Mouse (Mus musculus) CH12.LX (cell line): ENCODE results near the gene Znhit3. TPM values are rescaled to one million over a fixed set of nuclear protein-coding genes. Genes with fewer than 3 reads are reported as not detected.

Source experiments
- DNase-seq: peaks from one replicate; pipeline ENCODE4 v3.0.0-alpha.2; 2013; ENCODE audit errors: extremely low read depth
- H3K27ac ChIP-seq: 2 replicates; pipeline ENCODE4 v1.5.1; 2012; ENCODE audit warnings: low read depth, mild to moderate bottlenecking, control low read depth, moderate library complexity; ENCODE audit not compliant: insufficient read depth
- H3K27me3 ChIP-seq: replicated peaks from 2 replicates; pipeline ENCODE3; 2012; ENCODE audit warnings: inconsistent platforms
- H3K36me3 ChIP-seq, 2 experiments: replicated peaks in 1 of 2; 2 replicates each; pipeline versions ENCODE3 to v1.6.1; 2012; ENCODE audit warnings: inconsistent platforms in 1 of 2, low read length in 1 of 2, mild to moderate bottlenecking in 1 of 2, mixed read lengths in 1 of 2, moderate library complexity in 1 of 2; ENCODE audit not compliant: control insufficient read depth in 1 of 2, insufficient read depth in 1 of 2
- H3K4me1 ChIP-seq, 2 experiments: 2 replicates each; pipeline ENCODE4 v1.6.1; 2012; ENCODE audit warnings: inconsistent platforms in 1 of 2, moderate library complexity in 1 of 2; ENCODE audit not compliant: insufficient read depth in 2 of 2, control insufficient read depth in 1 of 2
- H3K4me2 ChIP-seq: 2 replicates; pipeline ENCODE4 v1.6.1; 2012; ENCODE audit warnings: low read depth, mild to moderate bottlenecking, control low read depth; ENCODE audit not compliant: poor library complexity, insufficient read depth, severe bottlenecking
- H3K4me3 ChIP-seq, 3 experiments: fragments of 150-350 bp in 1 of 3; sonication (generic) in 1 of 3; replicated peaks in 1 of 3; 2 replicates each; pipeline versions ENCODE3 to v1.5.1; 2011 to 2012; ENCODE audit warnings: low read depth in 2 of 3, low read length in 2 of 3, mild to moderate bottlenecking in 2 of 3, moderate library complexity in 2 of 3, control low read depth in 1 of 3, improper control_type of control experiment in 1 of 3, inconsistent platforms in 1 of 3, mixed read lengths in 1 of 3; ENCODE audit not compliant: poor library complexity in 1 of 3
- H3K79me2 ChIP-seq: replicated peaks from 2 replicates; pipeline ENCODE4 v1.6.1; 2012; ENCODE audit warnings: mild to moderate bottlenecking, moderate library complexity; ENCODE audit not compliant: control insufficient read depth, poor library complexity, insufficient read depth, severe bottlenecking; ENCODE audit errors: extremely low read depth
- H3K9ac ChIP-seq: 2 replicates; pipeline ENCODE4 v1.6.1; 2012; ENCODE audit warnings: low read depth, mild to moderate bottlenecking, control low read depth, moderate library complexity; ENCODE audit not compliant: insufficient read depth
- H3K9me3 ChIP-seq: replicated peaks from 2 replicates; pipeline ENCODE3; 2012; ENCODE audit warnings: low read length, inconsistent platforms, mixed read lengths
- BHLHE40 ChIP-seq: IDR thresholded peaks from 2 replicates; pipeline ENCODE4 v1.6.1; 2011; ENCODE audit warnings: mild to moderate bottlenecking, low read depth, low read length, improper control_type of control experiment
- CHD2 ChIP-seq: IDR thresholded peaks from 2 replicates; pipeline ENCODE4 v1.6.1; 2011; ENCODE audit warnings: low read length, improper control_type of control experiment
- CTCF ChIP-seq, 2 experiments: IDR thresholded peaks in 1 of 2; conservative IDR thresholded peaks in 1 of 2; 2 replicates each; pipeline ENCODE4 v1.5.1; 2011 to 2012; ENCODE audit warnings: low read depth in 2 of 2, low read length in 2 of 2, improper control_type of control experiment in 1 of 2, inconsistent platforms in 1 of 2, mild to moderate bottlenecking in 1 of 2, moderate library complexity in 1 of 2
- E2F4 ChIP-seq: IDR thresholded peaks from 2 replicates; pipeline ENCODE4 v1.6.1; 2011; ENCODE audit warnings: low read depth, low read length, improper control_type of control experiment; ENCODE audit not compliant: insufficient replicate concordance
- ELF1 ChIP-seq: IDR thresholded peaks from 2 replicates; pipeline ENCODE4 v1.6.1; 2014; ENCODE audit warnings: low read depth, mild to moderate bottlenecking, inconsistent platforms, low read length, improper control_type of control experiment
- EP300 ChIP-seq: IDR thresholded peaks from 2 replicates; pipeline ENCODE4 v1.6.1; 2011; ENCODE audit warnings: low read length, improper control_type of control experiment
- IRF4 ChIP-seq: IDR thresholded peaks from 2 replicates; pipeline ENCODE4 v1.6.1; 2014; ENCODE audit warnings: low read depth, mild to moderate bottlenecking, inconsistent platforms, low read length, improper control_type of control experiment
- JUN ChIP-seq: IDR thresholded peaks from 2 replicates; pipeline ENCODE4 v1.6.1; 2011; ENCODE audit warnings: low read depth, mild to moderate bottlenecking, low read length, improper control_type of control experiment, moderate library complexity; ENCODE audit not compliant: insufficient read depth
- JUND ChIP-seq: conservative IDR thresholded peaks from 2 replicates; pipeline ENCODE4 v1.6.1; 2011; ENCODE audit warnings: low read depth, low read length, improper control_type of control experiment
- KAT2A ChIP-seq: IDR thresholded peaks from 2 replicates; pipeline ENCODE4 v1.6.1; 2012; ENCODE audit warnings: low read length, improper control_type of control experiment, inconsistent platforms; ENCODE audit not compliant: insufficient replicate concordance
- MAFK ChIP-seq: IDR thresholded peaks from 2 replicates; pipeline ENCODE4 v1.6.1; 2011; ENCODE audit warnings: low read length, improper control_type of control experiment; ENCODE audit not compliant: insufficient replicate concordance
- MAZ ChIP-seq: IDR thresholded peaks from 2 replicates; pipeline ENCODE4 v1.6.1; 2012; ENCODE audit warnings: low read depth, mild to moderate bottlenecking, inconsistent platforms, low read length, improper control_type of control experiment, moderate library complexity
- MXI1 ChIP-seq: IDR thresholded peaks from 2 replicates; pipeline ENCODE4 v1.6.1; 2011; ENCODE audit warnings: mild to moderate bottlenecking, low read depth, low read length, improper control_type of control experiment
- MYC ChIP-seq: IDR thresholded peaks from 2 replicates; pipeline ENCODE4 v1.6.1; 2011; ENCODE audit warnings: low read depth, mild to moderate bottlenecking, improper control_type of control experiment, low read length
- NELFE ChIP-seq: IDR thresholded peaks from 2 replicates; pipeline ENCODE4 v1.6.1; 2011; ENCODE audit warnings: low read depth, low read length, improper control_type of control experiment
- NRF1 ChIP-seq: IDR thresholded peaks from 2 replicates; pipeline ENCODE4 v1.6.1; 2014; ENCODE audit warnings: low read depth, mild to moderate bottlenecking, inconsistent platforms, low read length, improper control_type of control experiment, moderate library complexity
- PAX5 ChIP-seq: IDR thresholded peaks from 2 replicates; pipeline ENCODE4 v1.6.1; 2012; ENCODE audit warnings: low read length, inconsistent platforms, mixed read lengths
- POLR2AphosphoS2 ChIP-seq: IDR thresholded peaks from 2 replicates; pipeline ENCODE4 v1.6.1; 2011; ENCODE audit warnings: low read depth, low read length, improper control_type of control experiment
- SIN3A ChIP-seq: IDR thresholded peaks from 2 replicates; pipeline ENCODE4 v1.6.1; 2012; ENCODE audit warnings: low read length, improper control_type of control experiment, inconsistent platforms
- SMC3 ChIP-seq: IDR thresholded peaks from 2 replicates; pipeline ENCODE4 v1.6.1; 2011; ENCODE audit warnings: low read depth, low read length, improper control_type of control experiment
- TBP ChIP-seq: conservative IDR thresholded peaks from 2 replicates; pipeline ENCODE4 v1.6.1; 2011; ENCODE audit warnings: low read depth, low read length, improper control_type of control experiment
- TCF12 ChIP-seq: IDR thresholded peaks from 2 replicates; pipeline ENCODE4 v1.6.1; 2014; ENCODE audit warnings: low read depth, mild to moderate bottlenecking, inconsistent platforms, low read length, improper control_type of control experiment
- UBTF ChIP-seq: IDR thresholded peaks from 2 replicates; pipeline ENCODE4 v1.6.1; 2012; ENCODE audit warnings: low read depth, mild to moderate bottlenecking, inconsistent platforms, low read length, improper control_type of control experiment, moderate library complexity
- USF1 ChIP-seq: IDR thresholded peaks from 2 replicates; pipeline ENCODE4 v1.6.1; 2014; ENCODE audit warnings: low read depth, mild to moderate bottlenecking, inconsistent platforms, low read length, improper control_type of control experiment
- ZC3H11A ChIP-seq: IDR thresholded peaks from 2 replicates; pipeline ENCODE4 v1.6.1; 2012; ENCODE audit warnings: low read depth, mild to moderate bottlenecking, inconsistent platforms, low read length, improper control_type of control experiment
- dilution Hi-C: fragments of 300-500 bp; cut with MboI; formaldehyde crosslinking; loops from 2 replicates; pipeline ENCODE4 v1.14.3; 2020; ENCODE audit warnings: low sequenced_read_pairs; ENCODE audit not compliant: extremely low pct_unique_long_range_greater_than_20kb, extremely low pct_ligation_motif_present
- in situ Hi-C: fragments of 300-500 bp; cut with MboI; formaldehyde crosslinking; loops from 3 replicates; pipeline ENCODE4 v1.14.3; 2019; ENCODE audit warnings: low sequenced_read_pairs, low pct_ligation_motif_present, low pct_unique_long_range_greater_than_20kb, mixed read lengths
- polyA plus RNA-seq: library from polyadenylated mRNA; unstranded; fragments of >175 nt; gene quantifications from 2 replicates; pipeline ENCODE4 v1.2.1, GENCODE M21; 2012; ENCODE audit warnings: low read depth; ENCODE audit not compliant: insufficient read length
- total RNA-seq, 2 experiments: library from RNA; depleted of rRNA; stranded (reverse); fragments of 300-350 nt in 1 of 2; fragments of >200 nt in 1 of 2; gene quantifications; 2 replicates each; pipeline ENCODE4 v1.2.3; 2012 to 2014

The Znhit3 gene
- total and polyA plus RNA-seq, 3 experiments: 59.3 to 130 (median 62.9) TPM

- DNase-seq: no peak
- Histone ChIP-seq H3K36me3 (no peaks in the 10 kb centered on the region), H3K79me2 (no peaks in the 10 kb centered on the region), H3K4me1 (no peaks in the 10 kb centered on the region), H3K4me3 (no peak overlapping the region)
- in situ Hi-C loops: no loop called here
- no peak for TF ChIP-seq MXI1
- no peak for TF ChIP-seq MAFK
- TF ChIP-seq UBTF: no peak
- no peak for TF ChIP-seq POLR2AphosphoS2
- TF ChIP-seq JUN: no peak
- TF ChIP-seq MAZ: no peak
- TF ChIP-seq JUND: no peak
- TF ChIP-seq TBP: no peak
- no peak for TF ChIP-seq PAX5
- no peak for TF ChIP-seq EP300
- no peak for TF ChIP-seq CHD2
- TF ChIP-seq KAT2A: no peak
- no peak for TF ChIP-seq ZC3H11A
- TF ChIP-seq CTCF (conservative IDR thresholded peaks at IDR 0.05 in 1 of 2, IDR thresholded peaks at IDR 0.05 in 1 of 2; ENCODE audit: low read depth in 2 of 2, low read length in 2 of 2): no peak
- TF ChIP-seq SMC3: no peak
- no peak for TF ChIP-seq USF1
- no peak for TF ChIP-seq TCF12
- TF ChIP-seq NELFE: no peak
- TF ChIP-seq E2F4: no peak
- TF ChIP-seq, all 38 proteins: peak for 0
- H3K27me3 ChIP-seq: peaks cover 82% of the 10 kb centered on the region
- no peak overlapping the region for H3K9ac ChIP-seq
- dilution Hi-C loops: no loop called here
- H3K27ac ChIP-seq: no peak overlapping the region
- no peaks in the 10 kb centered on the region for H3K9me3 ChIP-seq
- H3K4me2 ChIP-seq: no peak overlapping the region
Measured at GRCm38 (mm10) chr11:84932261-84932660, 16.1 kb upstream of the Znhit3 start.

GRCm38 (mm10) chr11:84920981-84921380 lies 4.8 kb upstream of the Znhit3 start:
- 0 out of 2 replicates have a peak, but pooled peaks cover 2% of the 10 kb centered on the region for H3K79me2 ChIP-seq
- no peak overlapping the region for H3K27ac ChIP-seq
- no peaks in the 10 kb centered on the region for H3K9me3 ChIP-seq
- H3K4me2 ChIP-seq: no peak overlapping the region
- H3K4me1 ChIP-seq: peaks cover 8 to 18% of the 10 kb centered on the region in 2 experiments; a peak in 3 of 4 replicates
- H3K4me3 ChIP-seq: no peak overlapping the region
- H3K9ac ChIP-seq: no peak overlapping the region
- in situ Hi-C loops (no loop called here), dilution Hi-C loops (no loop called here)
- peaks cover 48% of the 10 kb centered on the region for H3K27me3 ChIP-seq
- TF ChIP-seq POLR2AphosphoS2 (no peak), NRF1 (no peak), SIN3A (no peak), EP300 (no peak), JUN (no peak), NELFE (no peak), BHLHE40 (no peak), CTCF (conservative IDR thresholded peaks at IDR 0.05 in 1 of 2, IDR thresholded peaks at IDR 0.05 in 1 of 2; ENCODE audit: low read depth in 2 of 2, low read length in 2 of 2) (no peak), CHD2 (no peak), ELF1 (no peak), MAZ (no peak), SMC3 (no peak), MYC (no peak), IRF4 (no peak)
- DNase-seq: no peak
- H3K36me3 ChIP-seq: no peaks in the 10 kb centered on the region
